Mouse (Mus musculus) neural tube, embryonic 14.5 days (tissue): ENCODE results near the gene Grk1. TPM values are rescaled to one million over a fixed set of nuclear protein-coding genes. Genes with fewer than 3 reads are reported as not detected.

Experiments used
- ATAC-seq: fragments of 200-750 bp; cut with Nextera tagmentation; 2 replicates; pipeline ENCODE4 v1.8.0; 2017; ENCODE audit warnings: low read depth, mild to moderate bottlenecking, moderate TSS enrichment, moderate library complexity
- H3K27ac ChIP-seq: fragments of 300-500 bp; sonication (generic); 2 replicates; pipeline ENCODE4 v1.5.1; 2014; ENCODE audit warnings: low read depth, mild to moderate bottlenecking, control low read depth, low read length, moderate library complexity, mixed read lengths
- H3K27me3 ChIP-seq: fragments of 300-500 bp; sonication (generic); 2 replicates; pipeline ENCODE4 v1.6.1; 2014; ENCODE audit warnings: low read length; ENCODE audit not compliant: control insufficient read depth, insufficient read depth
- H3K36me3 ChIP-seq: fragments of 300-500 bp; sonication (generic); 2 replicates; pipeline ENCODE4 v1.6.1; 2014; ENCODE audit warnings: low read length, mixed read lengths; ENCODE audit not compliant: control insufficient read depth, insufficient read depth
- H3K4me1 ChIP-seq: fragments of 300-500 bp; sonication (generic); 2 replicates; pipeline ENCODE4 v1.6.1; 2014; ENCODE audit warnings: low read length; ENCODE audit not compliant: control insufficient read depth, insufficient read depth
- H3K4me2 ChIP-seq: fragments of 300-500 bp; sonication (generic); 2 replicates; pipeline ENCODE4 v1.6.1; 2014; ENCODE audit warnings: mild to moderate bottlenecking, low read depth, low read length, control low read depth
- H3K4me3 ChIP-seq: fragments of 300-500 bp; sonication (generic); 2 replicates; pipeline ENCODE4 v1.5.1; 2014; ENCODE audit warnings: low read depth, low read length, control low read depth, mixed read lengths
- H3K9ac ChIP-seq: fragments of 300-500 bp; sonication (generic); replicated peaks from 2 replicates; pipeline ENCODE4 v1.6.1; 2014; ENCODE audit warnings: low read depth, mild to moderate bottlenecking, control low read depth, low read length, mixed read lengths
- H3K9me3 ChIP-seq: fragments of 300-500 bp; sonication (generic); 2 replicates; pipeline ENCODE4 v1.6.1; 2016; ENCODE audit warnings: low read length; ENCODE audit not compliant: control insufficient read depth
- WGBS: fragments of 180-500 bp; shearing (Covaris S2); extraction: QIAGEN DNeasy Blood & Tissue Kit; methylation state at CpG from one replicate; pipeline ENCODE4 v1.1.7; 2014; 5-methylcytosine and 5-hydroxymethylcytosine counted together
- polyA plus RNA-seq: library from polyadenylated mRNA; unstranded; fragments of >200 nt; fragmentation: Nextera tagmentation; extraction: Ambion mirVana; gene quantifications from 2 replicates; pipeline ENCODE4 v1.2.1, GENCODE M21; 2014

The Grk1 gene
- polyA plus RNA-seq, result not detected in 2 replicates

GRCm38 (mm10) chr8:13404666-13405131 lies at the start of gene Grk1:
Grk1 (plus strand) TSS chr8:13405081.
- no peak for ATAC-seq

GRCm38 (mm10) chr8:13356221-13356620 lies 48.7 kb upstream of the Grk1 start:
- peaks cover 45% of the 10 kb centered on the region for H3K36me3 ChIP-seq
- no peak for ATAC-seq
- H3K27me3 ChIP-seq, result no peaks in the 10 kb centered on the region
- H3K27ac ChIP-seq, result no peak overlapping the region
- no peaks in the 10 kb centered on the region for H3K4me1 ChIP-seq
- H3K9me3 ChIP-seq, result no peaks in the 10 kb centered on the region
- WGBS, result 89% methylated on average over 6 of the region's 6 CpGs
- no peak overlapping the region for H3K4me3 ChIP-seq
- no peak overlapping the region for H3K9ac ChIP-seq
- H3K4me2 ChIP-seq, result no peak overlapping the region

More at GRCm38 (mm10) chr8:13404666-13405131, at the start of gene Grk1:
- Histone ChIP-seq H3K36me3 (no peaks in the 10 kb centered on the region), H3K27me3 (no peaks in the 10 kb centered on the region), H3K9me3 (no peaks in the 10 kb centered on the region), H3K4me2 (no peak within 1 kb of the TSS), H3K27ac (no peak within 1 kb of the TSS), H3K4me3 (no peak within 1 kb of the TSS), H3K9ac (no peak within 1 kb of the TSS), H3K4me1 (no peaks in the 10 kb centered on the region)
- WGBS, result 80% methylated on average over 5 of the region's 5 CpGs

- 81% methylated on average over 10 of the region's 10 CpGs for WGBS
- no peak overlapping the region for H3K4me2 ChIP-seq
- no peak overlapping the region for H3K9ac ChIP-seq
- no peaks in the 10 kb centered on the region for H3K9me3 ChIP-seq
- H3K27me3 ChIP-seq, result no peaks in the 10 kb centered on the region
- no peak overlapping the region for H3K27ac ChIP-seq
- ATAC-seq, result no peak
- peaks cover 46% of the 10 kb centered on the region for H3K36me3 ChIP-seq
- H3K4me3 ChIP-seq, result no peak overlapping the region
- H3K4me1 ChIP-seq, result no peaks in the 10 kb centered on the region
Observed at GRCm38 (mm10) chr8:13356681-13357080, 48.2 kb upstream of the Grk1 start.

- no peak for ATAC-seq
- 91% methylated on average over 7 of the region's 7 CpGs for WGBS
- Histone ChIP-seq H3K9ac (no peak overlapping the region), H3K27me3 (no peaks in the 10 kb centered on the region), H3K36me3 (peaks cover 62% of the 10 kb centered on the region), H3K4me2 (no peak overlapping the region), H3K27ac (no peak overlapping the region), H3K9me3 (no peaks in the 10 kb centered on the region), H3K4me3 (no peak overlapping the region), H3K4me1 (no peaks in the 10 kb centered on the region)
Observed at GRCm38 (mm10) chr8:13360213-13360612, 44.7 kb upstream of the Grk1 start.

- WGBS, result 99% methylated on average over 6 of the region's 6 CpGs
- no peaks in the 10 kb centered on the region for H3K4me1 ChIP-seq
- peaks cover 64% of the 10 kb centered on the region for H3K36me3 ChIP-seq
- no peaks in the 10 kb centered on the region for H3K27me3 ChIP-seq
- no peak overlapping the region for H3K4me3 ChIP-seq
- no peak overlapping the region for H3K9ac ChIP-seq
- no peak overlapping the region for H3K27ac ChIP-seq
- no peaks in the 10 kb centered on the region for H3K9me3 ChIP-seq
- ATAC-seq, result no peak
- no peak overlapping the region for H3K4me2 ChIP-seq
Observed at GRCm38 (mm10) chr8:13361865-13362264, 43.0 kb upstream of the Grk1 start.

- no peak overlapping the region for H3K4me3 ChIP-seq
- no peak for ATAC-seq
- H3K9me3 ChIP-seq, result no peaks in the 10 kb centered on the region
- no peaks in the 10 kb centered on the region for H3K4me1 ChIP-seq
- H3K27me3 ChIP-seq, result no peaks in the 10 kb centered on the region
- H3K27ac ChIP-seq, result no peak overlapping the region
- 95% methylated on average over 8 of the region's 8 CpGs for WGBS
- H3K36me3 ChIP-seq, result peaks cover 59% of the 10 kb centered on the region
- H3K9ac ChIP-seq, result no peak overlapping the region
- H3K4me2 ChIP-seq, result no peak overlapping the region
Observed at GRCm38 (mm10) chr8:13373151-13373662, 31.7 kb upstream of the Grk1 start.

- Histone ChIP-seq H3K4me1 (no peaks in the 10 kb centered on the region), H3K36me3 (peaks cover 13% of the 10 kb centered on the region), H3K9me3 (no peaks in the 10 kb centered on the region), H3K4me3 (no peak overlapping the region), H3K27me3 (no peaks in the 10 kb centered on the region), H3K4me2 (no peak overlapping the region), H3K27ac (no peak overlapping the region), H3K9ac (no peak overlapping the region)
- ATAC-seq, result no peak
- WGBS, result 89% methylated on average over 7 of the region's 7 CpGs
Observed at GRCm38 (mm10) chr8:13381630-13382029, 23.3 kb upstream of the Grk1 start.

GRCm38 (mm10) chr8:13382536-13382935 lies 22.3 kb upstream of the Grk1 start:
- Histone ChIP-seq H3K36me3 (peaks cover 13% of the 10 kb centered on the region), H3K4me3 (no peak overlapping the region), H3K27ac (no peak overlapping the region), H3K27me3 (no peaks in the 10 kb centered on the region), H3K9ac (no peak overlapping the region), H3K9me3 (no peaks in the 10 kb centered on the region), H3K4me1 (no peaks in the 10 kb centered on the region), H3K4me2 (no peak overlapping the region)
- ATAC-seq, result no peak
- WGBS, result 90% methylated on average over 3 of the region's 3 CpGs

GRCm38 (mm10) chr8:13382999-13383398 lies 21.9 kb upstream of the Grk1 start:
- WGBS, result 96% methylated on average over 4 of the region's 4 CpGs
- Histone ChIP-seq H3K4me1 (no peaks in the 10 kb centered on the region), H3K27me3 (no peaks in the 10 kb centered on the region), H3K9ac (no peak overlapping the region), H3K4me2 (no peak overlapping the region), H3K27ac (no peak overlapping the region), H3K4me3 (no peak overlapping the region), H3K36me3 (peaks cover 13% of the 10 kb centered on the region), H3K9me3 (no peaks in the 10 kb centered on the region)
- ATAC-seq, result no peak
